Mouse (Mus musculus) embryonic fibroblast, embryonic 13.5 days (primary cell): ENCODE data around the gene Upk2. TPM values are rescaled to one million over a fixed set of nuclear protein-coding genes. Genes with fewer than 3 reads are reported as not detected.
"Not testable (repeated sequence)": the region's sequence is repeated elsewhere in the genome, so short reads cannot be mapped to it uniquely, and the experiment has no call there.

Source experiments
- H3K27ac ChIP-seq: 2 replicates; pipeline ENCODE4 v1.5.1; 2012; ENCODE audit warnings: low read length, control low read depth, inconsistent platforms; ENCODE audit not compliant: insufficient read depth
- H3K4me1 ChIP-seq: 2 replicates; pipeline ENCODE4 v1.6.1; 2011; ENCODE audit warnings: low read length; ENCODE audit not compliant: control insufficient read depth, insufficient read depth
- H3K4me3 ChIP-seq: 2 replicates; pipeline ENCODE4 v1.5.1; 2011; ENCODE audit warnings: mild to moderate bottlenecking, control low read depth, low read length; ENCODE audit not compliant: insufficient read depth
- CTCF ChIP-seq: IDR thresholded peaks from 2 replicates; pipeline ENCODE4 v1.5.1; 2011; ENCODE audit warnings: mild to moderate bottlenecking, control low read depth, low read length, moderate library complexity, borderline replicate concordance; ENCODE audit not compliant: insufficient read depth
- POLR2A ChIP-seq: IDR thresholded peaks from 2 replicates; pipeline ENCODE4 v1.6.1; 2011; ENCODE audit warnings: low read depth, mild to moderate bottlenecking, control low read depth, low read length, moderate library complexity
- polyA plus RNA-seq: library from polyadenylated mRNA; stranded (reverse); fragments of >200 nt; gene quantifications from 2 replicates; pipeline ENCODE4 v1.2.4, GENCODE M21; 2011; ENCODE audit warnings: low read depth; ENCODE audit not compliant: missing spikeins, insufficient read length

Gene Upk2
- polyA plus RNA-seq, 1 experiment: not detected

DNA sequence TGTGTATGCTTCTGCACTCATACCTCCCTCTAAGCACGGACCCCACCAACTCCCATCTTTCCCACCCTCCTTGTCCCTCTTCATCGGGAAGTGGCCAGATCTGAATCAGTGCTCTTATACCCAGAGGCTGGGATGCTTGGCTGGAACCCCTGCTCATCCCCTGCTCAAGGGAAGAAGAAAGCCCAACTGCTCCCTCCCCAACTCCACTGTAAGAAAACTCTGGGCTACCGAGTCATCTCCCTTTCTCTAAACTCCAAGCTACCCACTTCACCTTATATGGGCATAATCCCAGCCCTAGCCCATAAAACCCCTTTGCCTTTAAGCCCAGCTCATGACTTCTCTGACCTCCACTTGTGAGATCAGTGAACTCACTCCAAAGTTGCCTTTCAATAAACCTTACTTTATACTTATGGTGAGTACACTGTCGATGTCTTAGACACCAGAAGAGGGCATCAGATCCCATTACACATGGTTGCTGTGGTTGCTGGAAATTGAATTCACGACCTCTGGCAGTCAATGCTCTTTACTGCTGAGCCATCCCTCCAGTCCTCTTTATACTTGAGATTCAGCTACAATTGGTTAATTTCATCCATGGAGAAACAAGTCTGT lies 22.1 kb downstream of the Upk2 start:
- no peak overlapping the region for H3K4me3 ChIP-seq
- TF ChIP-seq POLR2A: no peak
- no peak for TF ChIP-seq CTCF
- H3K4me1 ChIP-seq: no peaks in the 10 kb centered on the region
- H3K27ac ChIP-seq: no peak overlapping the region

DNA sequence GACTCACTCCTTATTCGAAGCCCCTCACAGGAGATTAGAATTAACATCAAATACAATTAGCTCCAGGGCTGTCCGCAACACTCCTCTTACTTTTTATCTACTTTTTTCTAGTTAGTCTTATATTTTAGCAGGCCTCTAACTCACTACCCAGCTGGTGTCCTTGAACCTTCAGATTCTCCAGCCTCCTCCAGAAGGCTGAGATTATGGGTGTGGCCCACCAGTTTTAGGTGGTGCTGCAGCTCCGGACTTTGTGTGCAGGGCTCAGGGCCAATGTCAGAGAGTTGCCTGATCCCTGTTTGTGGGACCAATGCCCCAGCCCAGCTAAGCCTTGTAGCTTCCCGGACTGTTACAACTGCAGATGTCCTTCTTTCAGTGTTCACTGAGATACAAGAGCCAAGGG lies 31.2 kb downstream of the Upk2 start:
- Histone ChIP-seq H3K4me1 (no peaks in the 10 kb centered on the region), H3K4me3 (no peak overlapping the region), H3K27ac (no peak overlapping the region)
- TF ChIP-seq CTCF (no peak), POLR2A (no peak)

DNA sequence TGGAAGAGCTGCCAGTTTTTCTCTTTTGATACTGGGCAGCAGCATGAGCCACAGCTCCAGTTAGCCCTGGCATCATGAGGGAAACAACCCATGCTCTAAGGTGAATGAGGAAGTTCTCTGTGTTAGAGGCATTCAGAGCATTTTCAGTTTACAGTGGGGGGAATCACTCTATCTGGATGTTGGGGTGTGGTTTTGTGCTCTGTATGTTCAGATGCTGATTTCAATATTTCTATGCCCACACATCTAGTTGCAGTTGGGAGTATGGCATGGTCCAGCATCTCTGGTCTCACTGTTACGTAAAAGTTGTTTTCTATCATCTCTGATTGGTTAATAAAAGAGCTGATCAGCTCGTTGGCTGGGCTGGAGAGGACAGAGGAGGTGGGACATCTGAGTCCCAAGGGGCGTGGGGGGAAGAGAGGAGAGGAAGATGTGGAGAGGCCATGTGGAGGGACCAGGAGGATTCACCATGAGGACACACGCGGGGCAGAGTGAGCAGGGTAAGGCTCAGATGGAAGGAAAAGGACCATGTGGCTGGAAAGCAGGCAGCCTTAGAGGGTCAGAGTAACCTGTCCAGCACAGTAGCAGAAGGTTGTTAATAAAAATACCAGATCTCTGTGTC lies 34.4 kb downstream of the Upk2 start:
- H3K4me3 ChIP-seq: no peak overlapping the region
- TF ChIP-seq CTCF (no peak), POLR2A (no peak)
- no peaks in the 10 kb centered on the region for H3K4me1 ChIP-seq
- H3K27ac ChIP-seq: no peak overlapping the region

DNA sequence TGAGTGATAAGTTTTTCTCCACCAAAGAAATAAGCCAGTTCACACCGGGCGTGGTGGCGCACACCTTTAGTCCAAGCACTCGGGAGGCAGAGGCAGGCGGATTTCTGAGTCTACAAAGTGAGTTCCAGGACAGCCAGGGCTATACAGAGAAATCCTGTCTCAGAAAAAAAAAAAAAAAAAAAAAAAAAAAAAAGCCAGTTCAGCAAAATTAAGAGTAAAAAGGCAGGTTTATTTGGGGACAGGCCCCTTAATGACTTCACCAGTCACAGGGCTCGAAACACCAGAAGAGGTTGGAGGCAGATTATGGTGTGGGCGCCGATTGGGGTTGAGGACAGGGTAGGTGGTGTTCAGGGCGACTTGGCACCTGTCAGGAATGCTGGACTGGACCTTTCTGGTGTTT lies 35.0 kb downstream of the Upk2 start:
- not testable (repeated sequence) for H3K4me1 ChIP-seq, H3K27ac ChIP-seq, H3K4me3 ChIP-seq

DNA sequence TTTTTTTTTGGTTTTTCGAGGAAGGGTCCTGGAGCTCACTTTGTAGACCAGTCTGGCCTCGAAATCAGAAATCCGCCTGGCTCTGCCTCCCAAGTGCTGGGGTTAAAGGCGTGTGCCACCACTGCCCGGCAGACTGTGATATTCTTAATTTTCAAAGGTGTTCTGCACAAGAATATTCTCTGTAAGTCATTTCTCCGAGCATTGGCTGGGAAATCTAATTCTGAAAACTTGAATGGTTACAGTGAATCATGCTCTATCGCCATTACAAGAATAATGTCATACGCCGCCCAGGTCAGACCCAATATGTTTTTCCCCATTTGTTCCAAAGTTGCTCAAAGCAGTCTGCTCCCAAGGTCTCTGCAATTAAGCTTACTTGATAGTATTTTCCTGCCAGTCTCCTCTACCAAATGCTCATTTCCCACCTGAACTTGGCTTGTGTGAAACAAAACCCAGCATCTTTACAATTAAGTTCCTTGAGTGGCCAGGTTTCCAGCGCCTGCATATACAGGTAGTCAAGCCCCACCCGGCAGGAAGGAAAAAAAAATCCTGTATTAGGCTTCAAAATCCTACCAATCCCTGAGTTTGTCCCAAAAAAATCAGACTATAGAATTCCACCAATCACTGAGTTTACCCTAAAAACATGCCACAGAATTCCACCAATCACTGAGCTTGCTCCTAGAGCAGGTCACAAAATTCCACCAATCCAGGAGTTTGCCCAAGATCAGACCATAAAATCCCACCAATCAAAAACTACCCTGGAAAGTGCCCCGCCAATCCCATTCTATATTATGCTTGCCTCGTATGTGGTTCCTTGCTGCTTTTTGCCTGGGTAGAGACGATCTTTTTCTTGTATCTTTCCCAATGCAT lies 36.0 kb downstream of the Upk2 start, which contains the start of gene Ccdc84:
TSS of gene Ccdc84 (minus strand) at position 51 of the 867 bp plus-strand sequence.
- H3K4me1 ChIP-seq: no peaks in the 10 kb centered on the region
- peak within 1 kb of the TSS; percentile 68 for H3K27ac ChIP-seq
- TF ChIP-seq CTCF (no peak), POLR2A (no peak)
- peak within 1 kb of the TSS; percentile 87 for H3K4me3 ChIP-seq

- Histone ChIP-seq H3K4me1 (no peaks in the 10 kb centered on the region), H3K4me3 (peak overlapping the region; percentile 87), H3K27ac (peak overlapping the region; percentile 68)
- TF ChIP-seq POLR2A (peak; percentile 94), CTCF (peak; percentile 9; the same call in 1 of the 2 replicates)
Observed at GRCm38 (mm10) chr9:44417892-44418363, 36.8 kb downstream of the Upk2 start.

DNA sequence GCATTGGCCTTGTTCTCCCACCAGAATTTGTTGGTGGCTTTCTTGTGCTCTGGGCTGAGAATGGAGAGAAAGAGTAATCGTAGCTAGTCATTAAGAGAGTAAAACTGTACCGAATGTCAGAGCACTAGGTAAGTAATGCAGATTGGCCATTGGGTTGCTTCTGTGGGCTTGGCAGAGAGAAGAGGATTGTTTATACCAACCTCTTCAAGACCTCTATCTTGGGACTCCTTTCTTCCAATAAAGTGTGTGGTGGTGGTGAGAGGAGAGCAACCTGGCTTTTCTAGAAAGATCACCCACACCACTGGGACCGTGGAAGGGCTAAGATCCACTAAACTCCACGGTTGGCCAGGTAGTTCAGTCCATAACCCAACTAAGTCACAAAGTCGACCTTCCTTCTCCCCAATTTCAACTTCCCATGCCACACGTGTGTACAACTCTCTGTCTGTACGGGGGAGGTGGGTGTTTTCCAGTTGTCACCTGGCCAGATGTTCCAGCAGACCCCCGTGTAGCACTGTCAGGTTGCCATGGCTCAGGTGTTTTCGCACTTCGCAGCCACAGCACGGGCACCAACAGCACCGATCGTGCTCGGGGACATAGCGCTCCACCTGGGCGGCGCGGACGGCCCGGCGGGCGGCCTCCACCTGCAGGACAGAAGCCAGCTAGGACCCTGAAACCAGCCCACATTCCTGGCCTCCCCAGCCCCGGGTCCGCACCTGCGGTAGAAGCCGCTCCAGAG lies 37.5 kb downstream of the Upk2 start:
- TF ChIP-seq POLR2A (no peak), CTCF (no peak)
- Histone ChIP-seq H3K4me3 (peak overlapping the region; percentile 87), H3K27ac (no peak overlapping the region), H3K4me1 (no peaks in the 10 kb centered on the region)

DNA sequence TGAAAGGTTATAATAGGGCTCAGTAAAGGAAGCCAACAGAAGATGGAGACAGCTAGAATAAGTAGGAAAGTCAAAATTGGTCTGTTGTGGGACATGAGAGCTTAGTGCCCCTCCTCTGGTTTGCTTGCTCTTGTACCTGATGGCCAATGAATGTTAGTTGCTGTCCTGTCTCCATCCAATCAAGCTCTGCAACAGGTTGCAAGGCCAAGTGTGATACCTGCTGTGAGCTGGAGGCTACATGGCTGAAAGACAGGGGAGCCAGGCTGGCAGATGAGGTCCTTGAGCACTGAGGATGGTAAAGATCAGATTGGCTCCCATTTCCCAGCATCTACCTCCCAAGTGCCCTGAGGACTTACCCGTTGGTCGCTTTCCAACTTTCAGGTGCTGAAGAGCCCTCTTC lies 42.0 kb downstream of the Upk2 start:
- Histone ChIP-seq H3K27ac (no peak overlapping the region), H3K4me1 (no peaks in the 10 kb centered on the region), H3K4me3 (no peak overlapping the region)
- TF ChIP-seq CTCF: no peak
- no peak for TF ChIP-seq POLR2A

- Histone ChIP-seq H3K4me3 (no peak overlapping the region), H3K27ac (no peak overlapping the region), H3K4me1 (no peaks in the 10 kb centered on the region)
- no peak for TF ChIP-seq CTCF
- no peak; the same call in 1 of the 2 replicates for TF ChIP-seq POLR2A
Observed at GRCm38 (mm10) chr9:44412306-44412705, 42.5 kb downstream of the Upk2 start.
